Mouse (Mus musculus): ENCODE measurements at regions not wholly inside any gene's neighbourhood (a gene's known extent, or its start where the extent isn't known, plus 50 kb on each side); places are given as distances from the start of the nearest gene placed in this dataset.

DNA sequence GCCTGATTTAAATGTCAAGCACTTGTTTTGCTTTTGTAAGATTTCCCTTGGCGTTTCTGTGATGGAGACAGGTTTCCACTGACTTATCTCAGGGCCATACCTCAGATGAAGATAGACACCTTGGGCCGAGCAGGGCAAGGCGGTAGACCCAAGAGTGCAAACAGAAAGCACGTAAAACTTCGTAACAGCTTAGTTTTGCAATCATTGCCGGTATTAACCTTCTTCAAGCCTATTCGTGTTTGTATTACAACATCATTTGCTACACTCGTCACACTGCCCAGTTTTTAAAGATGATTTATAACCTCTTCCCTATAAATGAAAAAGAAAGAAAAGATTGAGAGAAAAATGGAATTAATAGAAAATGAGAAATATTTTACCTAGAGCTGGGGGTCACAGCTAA lies 56.6 kb upstream of the Ank start:
- Histone ChIP-seq H3K4me2 (replicated peaks; ENCODE audit: low read depth, low read length, severe bottlenecking) (no peak overlapping the region), H3K4me1 (ENCODE audit: control insufficient read depth, insufficient read depth, low read length) (peaks cover 13% of the 10 kb centered on the region), H3K9ac (ENCODE audit: low read depth, low read length, severe bottlenecking) (no peak overlapping the region), H3K36me3 (ENCODE audit: control insufficient read depth, insufficient read depth, low read length) (no peaks in the 10 kb centered on the region), H3K4me3 (replicated peaks; ENCODE audit: low read length) (no peak overlapping the region), H3K9me3 (ENCODE audit: control insufficient read depth, low read length) (no peaks in the 10 kb centered on the region), H3K27ac (replicated peaks; ENCODE audit: low read depth, low read length) (no peak overlapping the region), H3K27me3 (ENCODE audit: control insufficient read depth, insufficient read depth, low read length) (no peaks in the 10 kb centered on the region)
- 84% methylated on average over 8 of the region's 8 CpGs for WGBS
- no peak for DNase-seq (ENCODE audit: low spot score)
- TF ChIP-seq POLR2A (IDR thresholded peaks at IDR 0.05; ENCODE audit: borderline replicate concordance, extremely low read depth, insufficient read depth, insufficient read length): no peak
- ATAC-seq (ENCODE audit: low FRiP score, low read depth): no peak

DNA sequence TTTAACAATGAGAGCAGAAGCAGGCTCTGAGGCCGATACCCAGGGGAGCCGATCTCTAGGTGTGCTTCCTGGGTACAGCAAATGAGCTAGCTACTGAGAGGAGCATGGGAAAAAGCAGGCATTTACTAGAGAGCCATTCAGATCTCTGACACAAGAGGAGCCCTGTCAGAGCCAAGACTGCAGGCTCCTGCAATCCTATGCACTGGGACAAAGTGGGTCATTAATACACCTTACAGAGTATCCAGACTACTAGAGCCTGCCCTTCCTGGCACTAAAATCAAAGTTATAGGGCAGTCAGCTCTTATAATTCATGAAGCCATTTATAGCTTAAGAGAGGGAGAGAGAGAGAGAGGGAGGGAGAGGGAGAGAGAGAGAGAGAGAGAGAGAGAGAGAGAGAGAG lies 54.2 kb upstream of the Ank start:
- WGBS: 41% methylated on average over 2 of the region's 2 CpGs
- Histone ChIP-seq H3K4me2 (replicated peaks; ENCODE audit: low read depth, low read length, severe bottlenecking) (no peak overlapping the region), H3K27ac (replicated peaks; ENCODE audit: low read depth, low read length) (no peak overlapping the region), H3K9ac (ENCODE audit: low read depth, low read length, severe bottlenecking) (no peak overlapping the region), H3K9me3 (ENCODE audit: control insufficient read depth, low read length) (no peaks in the 10 kb centered on the region), H3K4me3 (replicated peaks; ENCODE audit: low read length) (no peak overlapping the region), H3K4me1 (ENCODE audit: control insufficient read depth, insufficient read depth, low read length) (peaks cover 13% of the 10 kb centered on the region), H3K36me3 (ENCODE audit: control insufficient read depth, insufficient read depth, low read length) (no peaks in the 10 kb centered on the region), H3K27me3 (ENCODE audit: control insufficient read depth, insufficient read depth, low read length) (no peaks in the 10 kb centered on the region)
- ATAC-seq (ENCODE audit: low FRiP score, low read depth) (peak; percentile 53), DNase-seq (ENCODE audit: low spot score) (peak; percentile 44)
- no peak for TF ChIP-seq POLR2A (IDR thresholded peaks at IDR 0.05; ENCODE audit: borderline replicate concordance, extremely low read depth, insufficient read depth, insufficient read length)

DNA sequence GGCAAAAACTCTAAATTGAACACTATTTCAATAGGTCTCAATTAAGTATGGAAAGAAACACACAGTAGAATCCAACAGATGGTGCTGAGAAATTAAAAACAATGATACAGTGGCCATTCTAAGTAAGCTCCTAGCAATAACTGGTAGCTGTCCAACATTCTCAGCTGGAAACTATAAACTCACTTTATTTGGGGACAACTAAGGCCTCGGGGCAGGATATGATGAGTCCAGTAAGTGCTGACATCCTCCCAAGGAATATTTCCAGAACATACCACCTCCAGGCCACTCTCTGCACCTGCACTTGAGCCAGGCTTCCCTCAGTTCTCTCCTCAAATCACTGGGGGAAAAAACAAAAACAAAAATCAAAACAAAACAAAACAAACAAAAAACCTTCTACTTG lies 53.7 kb upstream of the Ank start:
- Histone ChIP-seq H3K9me3 (ENCODE audit: control insufficient read depth, low read length) (no peaks in the 10 kb centered on the region), H3K27me3 (ENCODE audit: control insufficient read depth, insufficient read depth, low read length) (no peaks in the 10 kb centered on the region), H3K4me1 (ENCODE audit: control insufficient read depth, insufficient read depth, low read length) (peaks cover 13% of the 10 kb centered on the region), H3K4me3 (replicated peaks; ENCODE audit: low read length) (no peak overlapping the region), H3K9ac (ENCODE audit: low read depth, low read length, severe bottlenecking) (no peak overlapping the region), H3K4me2 (replicated peaks; ENCODE audit: low read depth, low read length, severe bottlenecking) (no peak overlapping the region), H3K27ac (replicated peaks; ENCODE audit: low read depth, low read length) (no peak overlapping the region), H3K36me3 (ENCODE audit: control insufficient read depth, insufficient read depth, low read length) (no peaks in the 10 kb centered on the region)
- ATAC-seq (ENCODE audit: low FRiP score, low read depth): peak; percentile 55; the same call in 1 of the 2 replicates
- WGBS: 19% methylated on average over 1 of the region's 1 CpGs
- no peak for TF ChIP-seq POLR2A (IDR thresholded peaks at IDR 0.05; ENCODE audit: borderline replicate concordance, extremely low read depth, insufficient read depth, insufficient read length)
- DNase-seq (ENCODE audit: low spot score): peak; percentile 68

DNA sequence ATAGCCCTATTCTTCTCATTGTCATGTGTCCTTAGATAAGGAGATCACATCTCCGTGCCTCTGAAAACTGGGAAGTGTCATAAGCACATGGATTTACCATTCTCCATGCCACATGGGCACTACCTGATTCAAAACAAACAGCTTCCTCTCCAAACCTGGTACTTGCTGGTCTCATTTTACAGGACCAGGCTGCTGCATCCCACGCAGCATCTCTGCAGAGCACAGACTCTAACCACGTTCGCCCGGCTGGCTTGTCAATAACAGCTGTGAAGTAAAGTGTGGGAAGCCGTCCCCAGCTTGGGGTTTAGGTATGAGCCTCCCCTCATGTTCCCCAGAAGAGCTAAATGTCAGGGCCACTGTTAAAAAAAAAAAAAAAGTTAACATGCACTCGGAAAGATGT lies 53.0 kb upstream of the Ank start:
- Histone ChIP-seq H3K27ac (replicated peaks; ENCODE audit: low read depth, low read length) (no peak overlapping the region), H3K36me3 (ENCODE audit: control insufficient read depth, insufficient read depth, low read length) (no peaks in the 10 kb centered on the region), H3K9me3 (ENCODE audit: control insufficient read depth, low read length) (no peaks in the 10 kb centered on the region), H3K27me3 (ENCODE audit: control insufficient read depth, insufficient read depth, low read length) (no peaks in the 10 kb centered on the region), H3K9ac (ENCODE audit: low read depth, low read length, severe bottlenecking) (no peak overlapping the region), H3K4me1 (ENCODE audit: control insufficient read depth, insufficient read depth, low read length) (peaks cover 13% of the 10 kb centered on the region), H3K4me3 (replicated peaks; ENCODE audit: low read length) (no peak overlapping the region), H3K4me2 (replicated peaks; ENCODE audit: low read depth, low read length, severe bottlenecking) (no peak overlapping the region)
- TF ChIP-seq POLR2A (IDR thresholded peaks at IDR 0.05; ENCODE audit: borderline replicate concordance, extremely low read depth, insufficient read depth, insufficient read length): no peak
- ATAC-seq (ENCODE audit: low FRiP score, low read depth) (no peak), DNase-seq (ENCODE audit: low spot score) (no peak)
- WGBS: 78% methylated on average over 7 of the region's 7 CpGs

DNA sequence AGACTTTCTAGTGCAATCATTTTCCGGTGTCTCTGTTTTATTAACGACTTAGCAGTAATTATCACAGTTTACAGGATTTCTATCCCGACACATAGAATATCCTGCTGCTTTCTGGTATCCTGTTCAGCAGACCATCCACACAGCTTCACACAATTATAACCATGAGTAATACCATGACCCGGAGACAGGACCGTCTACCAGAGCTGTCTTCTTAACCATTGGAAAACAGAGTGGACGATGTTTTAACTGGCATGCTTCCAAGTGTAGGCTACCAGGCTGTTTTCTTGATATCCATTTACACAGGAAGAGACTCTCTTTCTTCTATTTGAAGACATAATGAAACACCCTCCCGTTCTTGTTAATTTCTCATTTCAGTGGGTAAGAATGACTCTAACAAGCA lies 51.7 kb upstream of the Ank start:
- 65% methylated on average over 7 of the region's 7 CpGs for WGBS
- Histone ChIP-seq H3K4me3 (replicated peaks; ENCODE audit: low read length) (no peak overlapping the region), H3K36me3 (ENCODE audit: control insufficient read depth, insufficient read depth, low read length) (no peaks in the 10 kb centered on the region), H3K27me3 (ENCODE audit: control insufficient read depth, insufficient read depth, low read length) (no peaks in the 10 kb centered on the region), H3K27ac (replicated peaks; ENCODE audit: low read depth, low read length) (no peak overlapping the region), H3K9me3 (ENCODE audit: control insufficient read depth, low read length) (no peaks in the 10 kb centered on the region), H3K4me2 (replicated peaks; ENCODE audit: low read depth, low read length, severe bottlenecking) (no peak overlapping the region), H3K4me1 (ENCODE audit: control insufficient read depth, insufficient read depth, low read length) (peaks cover 13% of the 10 kb centered on the region), H3K9ac (ENCODE audit: low read depth, low read length, severe bottlenecking) (no peak overlapping the region)
- TF ChIP-seq POLR2A (IDR thresholded peaks at IDR 0.05; ENCODE audit: borderline replicate concordance, extremely low read depth, insufficient read depth, insufficient read length): no peak
- ATAC-seq (ENCODE audit: low FRiP score, low read depth) (no peak), DNase-seq (ENCODE audit: low spot score) (no peak)

All from limb, embryonic 14.5 days (tissue).